Mouse (Mus musculus): ENCODE data around the gene Ubald1.

The Ubald1 gene

DNA sequence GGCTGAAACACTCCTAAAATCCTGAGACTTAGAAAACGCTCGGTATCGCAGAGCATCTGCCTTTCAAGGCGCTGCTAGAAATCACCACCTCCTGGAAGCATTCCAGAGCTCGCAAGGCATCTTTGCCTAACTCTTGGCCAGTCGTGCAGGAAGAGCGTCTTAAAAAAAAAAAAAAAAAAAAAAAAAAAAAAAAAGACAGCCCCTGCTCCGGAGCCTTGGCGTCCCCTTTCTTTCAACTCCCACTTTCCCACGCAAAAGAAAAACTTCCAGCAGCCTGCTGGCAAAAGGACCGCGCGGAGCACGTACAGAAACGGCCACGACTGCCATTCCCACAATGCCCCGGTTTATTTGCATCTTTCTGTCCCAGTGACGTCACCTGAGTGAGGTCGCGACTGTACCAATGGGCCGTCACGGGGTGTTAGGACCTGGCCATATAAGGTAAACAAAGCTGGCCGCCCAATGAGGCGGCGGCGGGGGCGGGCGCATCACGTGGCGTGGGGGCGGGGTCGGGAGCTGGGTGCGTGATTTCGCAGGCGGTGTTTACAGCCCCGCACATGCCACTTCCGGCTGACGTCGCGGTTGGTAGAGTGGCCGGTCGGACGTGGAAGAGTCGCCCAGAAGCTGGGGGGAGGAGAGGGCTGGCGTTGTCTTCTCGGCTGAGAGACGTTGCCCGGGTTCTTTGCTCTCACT, at the start of gene Ubald1:
Gene Ubald1 (minus strand): TSS at position 180 of the 690 bp plus-strand sequence.
- DNase-seq, result peak; percentile 99

DNA sequence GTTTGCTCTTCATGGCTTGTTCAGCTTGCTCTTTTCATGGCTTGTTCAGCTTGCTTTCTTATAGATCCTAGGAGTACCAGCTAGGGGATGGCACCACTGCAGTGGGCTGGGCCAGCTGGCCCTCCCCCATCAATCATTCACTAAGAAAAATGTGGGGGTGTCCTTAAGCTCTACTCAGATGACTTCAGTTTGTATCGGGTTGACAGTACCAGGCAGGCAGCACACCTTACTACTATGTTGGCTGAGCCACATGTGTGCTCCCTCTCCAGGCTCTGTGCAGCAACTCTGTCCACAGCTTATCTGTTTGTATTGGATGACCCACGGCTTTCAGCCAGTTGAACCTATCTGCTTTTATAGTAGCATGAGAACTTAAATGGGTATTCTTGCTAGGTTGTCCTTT, 48.4 kb upstream of the Ubald1 start:
- DNase-seq, result no peak

DNA sequence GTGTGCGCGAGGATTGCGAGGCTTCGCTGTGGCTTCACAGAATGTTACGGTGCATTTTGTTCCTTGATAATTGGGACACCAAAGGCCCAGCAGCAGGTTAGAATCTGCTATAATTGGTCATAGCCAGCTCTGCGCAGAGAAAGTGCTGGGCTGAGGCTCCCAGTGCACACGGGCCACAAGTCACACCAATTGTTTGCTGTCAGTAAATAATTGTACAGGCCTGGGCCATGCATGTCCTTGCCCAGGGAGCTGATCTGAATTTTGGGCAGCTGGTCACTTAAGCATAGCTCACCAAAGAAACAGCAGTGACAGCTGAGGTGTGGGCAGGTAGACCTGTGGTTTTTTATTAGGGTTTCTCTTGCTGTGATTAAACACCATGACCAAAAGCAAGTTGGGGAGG, 47.9 kb upstream of the Ubald1 start:
- DNase-seq, result no peak

DNA sequence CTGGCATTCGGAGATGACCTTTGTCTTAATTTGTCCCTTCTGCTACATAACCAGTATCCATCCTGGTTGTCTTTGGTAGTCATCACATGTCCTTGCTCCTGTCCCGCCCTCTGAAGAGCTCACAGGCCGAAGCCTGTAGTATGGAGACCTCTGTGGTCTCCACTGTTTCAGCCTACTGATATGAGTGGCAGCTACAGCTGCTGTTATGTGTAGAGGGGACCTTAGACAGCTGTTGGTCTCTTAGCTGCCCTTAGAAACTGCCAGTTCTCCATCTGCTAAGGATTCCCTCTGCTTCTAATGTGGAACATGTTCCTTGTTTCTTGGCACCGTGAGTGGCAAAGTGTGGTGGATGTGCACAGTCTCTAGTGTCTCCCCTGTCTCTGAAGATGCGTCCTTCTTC, 43.9 kb upstream of the Ubald1 start:
- DNase-seq, result no peak

DNA sequence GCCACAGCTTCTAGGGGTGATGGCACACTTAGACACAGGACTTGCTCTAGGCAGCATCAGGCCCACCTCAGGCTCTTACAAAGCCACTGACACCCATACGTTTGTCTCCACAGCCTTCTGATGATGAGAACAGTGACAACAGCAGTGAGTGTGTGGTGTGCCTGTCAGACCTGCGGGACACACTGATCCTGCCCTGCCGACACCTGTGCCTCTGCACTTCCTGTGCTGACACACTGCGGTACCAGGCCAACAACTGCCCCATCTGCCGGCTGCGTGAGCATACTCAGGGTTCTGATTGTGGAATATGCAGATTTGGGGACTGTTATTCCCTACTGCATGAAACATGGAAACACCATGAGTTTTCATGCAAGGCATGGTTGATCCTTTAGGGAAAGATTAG, 42.4 kb upstream of the Ubald1 start:
- no peak for DNase-seq

DNA sequence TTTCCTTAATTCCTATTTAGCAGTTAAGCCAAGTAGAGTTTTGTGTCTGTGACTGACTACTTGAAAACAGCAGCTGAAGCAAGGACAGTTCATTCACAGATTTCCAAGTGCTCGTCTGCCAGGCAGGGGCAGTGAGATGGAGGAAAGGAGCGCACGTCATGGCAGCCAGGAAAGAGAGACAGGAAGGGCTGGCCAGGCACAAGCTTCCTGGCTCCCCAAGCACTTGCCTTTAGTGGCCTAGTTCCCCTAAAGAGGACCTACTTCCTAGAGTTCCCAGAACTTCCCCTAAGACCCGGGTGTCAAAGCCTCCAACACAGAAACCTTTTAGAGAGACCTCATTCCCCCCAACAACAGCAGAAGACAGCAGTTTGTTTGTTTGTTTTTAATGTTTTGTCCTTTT, 40.4 kb upstream of the Ubald1 start:
- DNase-seq, result no peak

DNA sequence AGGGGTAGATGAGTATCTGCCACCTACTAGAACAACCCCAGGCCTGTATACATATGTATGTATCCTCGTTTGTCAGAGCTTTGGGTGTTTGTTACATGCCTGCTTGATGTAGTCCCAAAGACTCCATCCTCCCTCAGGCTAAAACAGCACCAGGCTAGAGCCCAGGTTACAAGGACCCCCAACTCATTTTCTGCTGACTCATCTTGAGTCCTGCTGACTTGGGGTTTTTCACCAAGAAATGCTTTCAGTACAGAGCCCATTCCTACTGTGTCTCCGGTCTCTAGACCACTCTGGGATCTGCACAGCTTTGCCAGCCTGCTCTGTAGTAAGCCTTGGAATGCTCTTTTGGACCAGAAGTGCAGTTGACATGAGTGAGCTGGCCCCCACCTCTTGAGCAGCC, 36.5 kb upstream of the Ubald1 start:
- DNase-seq, result no peak

DNA sequence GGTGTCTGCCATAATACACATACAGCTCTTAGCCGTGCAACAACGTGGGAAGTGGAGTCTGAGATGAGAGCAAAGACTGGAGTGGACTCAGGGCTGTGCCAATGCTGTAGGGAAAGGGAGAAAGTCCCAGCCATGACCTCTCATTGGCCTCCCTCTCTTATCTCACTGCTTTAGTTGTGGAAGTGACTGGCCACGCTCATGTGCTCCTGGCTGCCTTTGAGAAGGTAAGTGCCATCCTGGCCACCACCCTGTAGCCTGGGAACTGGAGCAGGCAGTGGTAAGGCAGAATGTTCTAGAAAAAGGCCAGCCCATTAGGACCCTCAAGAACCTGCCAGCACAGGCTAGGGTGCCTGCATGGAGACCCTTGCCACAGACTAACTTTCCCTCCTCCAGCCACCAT, 35.8 kb upstream of the Ubald1 start:
- DNase-seq, result no peak

DNA sequence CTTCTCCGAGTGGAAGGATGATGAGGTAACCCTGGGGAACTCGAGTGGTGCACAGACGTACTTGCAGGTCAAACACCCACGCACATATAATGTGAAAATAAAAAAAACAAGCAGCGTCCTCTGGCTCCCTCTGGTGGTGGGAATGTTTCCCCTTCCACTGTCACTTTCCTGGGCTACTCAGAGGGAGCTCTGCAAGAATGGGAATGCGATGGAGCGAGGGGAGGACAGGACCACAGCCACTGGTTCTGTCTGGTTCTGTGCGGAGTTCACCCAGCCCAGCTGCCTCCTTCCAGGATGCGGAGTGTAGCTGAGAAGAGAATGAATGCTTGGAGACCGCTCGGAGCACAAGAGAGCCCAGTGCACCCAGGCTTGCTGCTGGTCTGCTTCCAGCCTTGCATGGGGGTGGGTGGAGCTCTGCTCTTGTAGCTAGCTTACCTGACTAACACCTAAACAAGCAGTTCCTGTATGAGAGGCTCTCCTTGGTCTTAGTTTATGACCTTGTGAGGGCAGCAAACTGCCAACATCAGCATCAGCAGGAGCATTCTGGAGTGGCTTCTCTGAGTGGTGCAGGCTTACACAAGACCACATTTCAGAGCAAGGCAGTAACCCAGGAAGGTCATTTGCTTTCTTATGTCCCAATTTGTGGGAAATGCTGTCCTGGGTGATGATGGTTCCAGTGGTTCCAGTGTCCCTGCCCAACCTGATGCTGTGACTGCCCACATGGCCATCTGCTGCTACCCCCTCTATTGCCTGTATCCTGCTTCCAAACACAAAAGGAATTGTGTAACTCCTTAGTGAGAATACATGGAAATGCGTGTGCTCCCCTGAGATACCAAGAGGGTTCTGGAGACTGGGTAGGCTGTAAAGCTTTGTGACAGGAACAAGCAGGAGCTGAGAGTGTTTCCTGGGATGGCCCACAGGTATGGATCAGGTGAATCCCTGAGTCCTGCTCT, 33.9 kb upstream of the Ubald1 start:
- DNase-seq, result peak; percentile 85 to 95

DNA sequence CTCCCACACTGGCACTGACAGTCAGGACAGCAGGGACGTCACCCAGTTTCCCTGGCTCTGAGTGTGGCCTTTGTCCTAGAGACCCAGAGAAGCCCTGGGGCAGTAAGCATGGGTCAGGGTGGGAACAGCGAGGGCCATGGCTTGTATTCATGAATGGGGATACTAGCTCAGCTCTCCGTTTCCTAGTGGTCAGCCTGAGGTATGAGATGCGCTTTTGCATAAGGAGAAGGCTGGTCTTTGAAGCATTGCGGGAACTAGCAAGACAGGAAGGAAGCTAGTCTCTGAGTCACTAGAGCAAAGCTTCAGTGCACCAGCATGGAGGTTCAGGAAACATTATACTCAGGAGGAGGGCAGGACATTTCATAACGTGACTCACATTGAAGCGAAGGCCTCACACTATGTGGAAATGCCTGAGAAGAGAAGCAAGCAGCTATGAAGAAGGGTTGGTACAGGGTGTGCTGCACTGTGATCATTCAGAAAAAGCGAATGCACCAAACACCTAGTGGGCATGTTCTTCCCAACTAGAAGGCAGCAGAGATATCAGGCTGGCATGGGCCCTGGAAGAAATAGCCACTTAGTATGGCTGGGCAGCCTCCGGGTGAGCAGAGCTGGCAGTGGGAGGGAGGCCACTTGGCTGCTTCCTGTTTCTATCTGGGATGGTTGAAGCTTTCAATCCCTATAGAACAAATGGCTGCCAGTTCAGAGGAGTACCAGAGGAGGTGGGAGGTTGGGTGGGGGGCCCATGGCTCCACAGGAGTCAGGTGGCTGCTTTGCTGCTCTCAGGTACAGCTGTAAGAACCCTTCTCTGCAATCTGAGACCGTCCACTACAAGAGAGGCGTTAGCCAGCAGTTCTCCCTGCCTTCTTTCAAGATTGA, 33.0 kb upstream of the Ubald1 start:
- DNase-seq, result no peak

DNA sequence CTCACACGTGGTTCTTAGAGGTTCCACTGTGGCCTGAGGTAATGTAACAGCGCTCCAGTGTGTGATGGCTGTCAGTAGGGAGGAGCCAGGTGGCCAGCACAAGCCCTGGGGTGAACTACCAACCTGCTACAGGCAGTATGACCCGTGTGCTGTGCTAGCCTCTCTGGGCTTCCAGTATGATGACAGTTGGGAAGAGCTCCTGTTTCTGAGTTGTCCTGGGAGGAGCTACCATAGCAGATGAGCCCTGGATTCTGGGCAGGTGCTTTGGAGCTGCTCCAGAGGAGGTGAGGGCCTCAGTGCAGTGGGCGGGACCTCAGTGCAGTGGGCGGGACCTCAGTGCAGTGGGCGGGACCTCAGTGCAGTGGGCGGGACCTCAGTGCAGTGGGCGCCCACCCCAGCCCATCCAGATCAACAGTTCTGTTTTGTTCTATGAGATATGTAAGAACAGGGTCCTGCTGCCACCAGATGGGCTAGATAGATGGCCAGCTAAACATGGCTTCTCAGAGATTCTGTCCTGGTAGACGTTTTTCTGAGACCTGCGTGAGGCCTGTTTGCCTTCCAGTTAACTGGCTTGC, 32.0 kb upstream of the Ubald1 start:
- DNase-seq, result peak in 1 of 2 experiments; percentile 58

DNA sequence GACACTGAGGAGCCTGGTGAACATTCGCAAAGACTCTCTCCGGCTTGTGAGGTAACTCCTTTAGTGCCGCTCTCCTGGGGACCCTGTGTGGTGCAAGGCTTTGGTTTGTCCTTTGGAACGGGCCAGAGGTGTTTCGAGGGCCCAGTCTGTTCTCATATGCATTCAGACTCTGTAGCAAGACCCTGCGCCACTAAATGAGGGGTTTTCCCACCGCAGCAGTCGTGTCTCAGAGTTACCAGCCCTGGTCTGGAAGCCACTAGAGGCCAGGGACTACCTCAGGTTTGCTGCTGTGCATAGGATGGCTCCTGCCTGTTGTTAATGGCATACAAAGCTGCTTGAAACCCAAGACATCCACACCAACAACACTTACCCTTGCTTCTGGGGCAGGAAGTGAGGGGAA, 30.6 kb upstream of the Ubald1 start:
- no peak for DNase-seq

DNA sequence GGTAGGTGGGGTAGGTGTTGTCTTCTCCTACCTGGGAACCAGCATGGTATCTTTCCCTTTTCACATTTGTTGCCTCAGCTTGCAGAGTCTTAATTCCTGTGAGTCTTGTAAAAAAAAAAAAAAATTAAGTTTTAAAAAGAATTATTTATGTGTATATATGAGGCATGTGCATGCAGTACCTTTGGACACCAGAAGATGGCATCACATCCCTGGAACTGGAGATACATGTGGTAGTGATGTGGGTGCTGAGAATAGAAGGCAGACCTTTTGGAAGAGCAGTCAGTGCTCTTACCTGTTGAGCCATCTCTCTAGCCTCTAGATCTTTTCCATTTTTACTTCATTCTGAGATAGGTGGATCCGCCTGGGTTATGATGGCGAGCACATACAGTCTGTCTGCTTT, 29.6 kb upstream of the Ubald1 start:
- DNase-seq, result peak in 1 of 2 experiments; percentile 58

DNA sequence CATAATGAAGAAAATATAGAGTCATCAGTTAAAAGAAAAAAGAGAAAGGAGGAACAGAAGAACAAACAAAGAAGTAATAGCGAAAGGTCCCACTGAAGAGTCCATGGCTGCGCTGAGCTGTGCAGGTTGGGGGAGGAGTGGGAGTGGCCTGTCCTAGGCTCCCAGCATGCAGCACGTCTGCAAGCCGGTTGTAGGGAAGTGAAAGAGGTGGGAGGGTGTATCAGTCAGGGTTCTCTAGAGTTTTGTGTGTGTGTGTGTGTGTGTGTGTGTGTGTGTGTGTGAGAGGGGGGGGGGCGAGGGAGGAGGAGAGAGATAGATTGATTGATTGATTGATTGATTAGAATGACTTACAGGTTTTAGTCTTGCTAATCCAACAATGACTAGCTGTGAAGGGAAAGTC, 27.9 kb upstream of the Ubald1 start:
- no peak for DNase-seq

DNA sequence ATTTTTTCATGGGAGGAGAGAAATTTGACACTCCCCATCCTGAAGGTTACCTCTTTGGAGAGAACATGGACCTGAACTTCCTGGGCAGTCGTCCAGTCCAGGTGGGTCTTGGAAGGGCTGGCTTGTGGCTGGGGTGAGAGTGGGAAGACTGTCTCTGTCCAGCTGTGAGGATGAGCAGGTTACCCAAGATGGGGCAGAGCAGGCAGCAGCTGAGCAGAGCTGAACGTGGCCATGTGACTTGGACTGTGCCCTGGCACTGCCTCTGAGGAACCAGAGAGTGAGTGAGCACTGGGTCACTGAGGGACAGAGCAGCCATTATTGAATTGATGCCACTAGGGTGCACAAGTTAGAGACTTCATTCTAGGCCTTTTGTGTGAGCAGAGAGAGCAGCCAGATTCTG, 27.3 kb upstream of the Ubald1 start:
- DNase-seq, result peak; percentile 43 to 78

DNA sequence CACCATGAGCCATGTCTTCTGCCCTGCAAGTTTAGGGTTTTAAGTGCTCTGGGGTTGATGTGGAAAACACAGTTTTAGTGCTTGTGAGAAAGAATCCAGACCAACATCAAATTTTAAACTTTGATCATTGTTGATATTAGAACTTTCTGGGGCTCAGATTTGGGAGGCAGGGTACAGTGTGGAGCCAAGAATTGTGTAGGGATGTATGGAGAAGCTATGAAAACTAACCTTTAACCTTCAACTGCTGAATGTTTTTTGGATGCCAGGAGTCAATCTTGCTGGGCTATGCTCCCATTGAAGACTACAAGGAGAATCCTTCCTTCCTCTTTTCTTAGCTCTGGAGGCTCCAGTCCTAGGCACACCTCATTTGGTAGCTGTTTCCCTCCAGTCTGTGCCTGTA, 26.4 kb upstream of the Ubald1 start:
- no peak for DNase-seq

DNA sequence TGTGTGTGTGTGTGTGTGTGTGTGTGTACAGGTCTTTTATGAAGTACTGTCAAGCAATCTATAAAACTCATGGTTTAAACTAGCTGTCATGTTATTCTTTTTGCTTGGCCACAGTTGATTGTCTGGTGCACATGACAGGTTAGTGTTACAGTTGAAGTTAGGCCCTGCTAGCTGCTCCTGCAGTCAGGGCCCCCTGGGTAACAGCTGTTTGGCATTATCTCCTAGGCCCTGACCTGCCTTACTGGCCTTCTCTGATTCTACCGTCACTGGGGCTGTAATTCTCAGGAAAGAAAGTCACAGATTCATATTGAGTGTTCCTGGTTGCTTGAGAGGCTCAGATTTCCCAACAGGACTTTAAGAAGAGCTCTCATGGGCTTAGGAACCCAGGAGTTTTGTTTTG, 25.5 kb upstream of the Ubald1 start:
- DNase-seq, result no peak

DNA sequence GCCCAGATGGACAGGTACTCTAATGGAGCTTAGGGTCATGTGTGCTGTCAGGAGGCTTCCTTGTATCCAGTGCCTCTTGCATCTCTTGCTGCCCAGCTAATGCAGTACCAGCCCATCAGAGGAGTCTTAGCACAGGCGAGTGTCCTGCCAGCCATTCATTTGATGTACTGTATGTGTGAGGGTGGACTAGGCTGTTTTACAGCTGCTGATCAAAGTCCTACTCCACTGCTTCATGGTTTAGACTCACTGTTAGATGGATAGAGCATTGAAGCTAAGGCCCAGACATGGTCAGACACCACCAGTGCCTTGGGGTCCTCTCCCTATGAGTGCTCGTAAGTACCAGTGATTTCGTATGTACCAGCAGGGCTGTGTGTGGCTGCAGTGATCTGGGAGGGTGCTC, 24.8 kb upstream of the Ubald1 start:
- no peak for DNase-seq

DNA sequence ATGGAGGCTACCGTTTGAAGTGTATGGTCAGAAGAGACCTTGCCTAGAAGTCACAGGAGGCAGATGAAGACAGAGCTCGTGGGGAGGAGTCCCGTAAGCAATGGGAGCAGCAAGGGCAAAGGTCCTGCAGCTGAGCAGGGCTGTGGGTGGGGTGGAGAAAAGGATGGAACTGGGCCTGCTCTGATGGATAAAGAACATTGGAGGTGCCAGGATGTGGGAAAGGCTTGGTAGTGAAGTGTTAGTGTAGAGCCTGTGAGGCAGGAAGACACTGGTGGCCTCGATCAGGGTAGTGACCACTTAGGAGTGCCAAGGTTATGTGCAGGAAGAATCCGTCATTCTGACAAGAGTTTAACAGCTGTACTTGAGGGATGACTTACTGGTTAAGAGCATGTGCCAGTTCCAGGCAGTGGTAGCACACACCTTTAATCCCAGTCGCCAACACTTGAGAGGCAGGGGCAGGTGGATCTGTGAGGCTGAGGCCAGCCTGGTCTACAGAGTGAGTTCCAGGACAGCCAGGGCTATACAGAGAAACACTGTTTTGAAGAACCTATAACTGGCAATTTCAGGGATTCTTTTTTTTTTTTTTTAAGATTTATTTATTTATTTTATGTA, 23.5 kb upstream of the Ubald1 start:
- peak; percentile 46 to 78 for DNase-seq

DNA sequence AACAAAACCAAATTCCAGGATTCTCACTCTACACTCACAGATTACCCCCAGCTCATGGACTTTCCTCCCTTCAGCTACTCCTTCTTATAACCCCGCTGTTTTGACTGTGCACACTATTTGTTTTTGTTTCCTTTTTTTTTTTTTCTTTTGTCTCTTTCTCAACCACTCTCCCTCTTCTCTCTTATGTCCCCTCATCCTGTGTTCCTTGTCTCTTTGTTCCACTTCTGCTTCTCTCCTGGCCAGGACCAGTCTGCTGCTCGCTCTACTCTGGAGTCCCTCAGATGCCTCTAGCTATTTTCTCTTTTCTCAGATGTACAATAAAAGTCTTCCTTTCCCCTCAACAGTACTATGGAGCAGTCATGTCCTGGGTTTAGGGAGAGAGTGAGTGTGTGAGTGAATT, 22.3 kb upstream of the Ubald1 start:
- no peak for DNase-seq

DNA sequence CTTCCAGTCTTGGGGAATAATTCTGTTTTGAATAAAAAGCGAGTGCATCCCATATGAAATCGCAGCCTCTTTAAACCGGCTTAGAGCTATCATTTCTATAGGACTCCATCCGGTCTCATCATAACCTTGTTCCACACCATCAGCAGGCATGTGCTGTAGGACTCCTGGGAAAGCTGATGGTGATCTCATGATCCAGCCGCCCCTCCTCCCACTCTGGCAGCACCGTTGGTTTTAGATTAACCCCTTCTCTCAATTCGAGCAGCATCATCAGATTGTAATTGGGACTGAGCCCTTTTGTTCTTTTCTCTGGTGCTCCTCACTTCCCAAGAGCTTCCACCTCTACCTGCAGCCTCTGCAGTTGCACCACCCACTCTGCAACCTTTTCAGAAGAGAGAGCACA, 21.1 kb upstream of the Ubald1 start:
- DNase-seq, result peak; percentile 78 to 81

DNA sequence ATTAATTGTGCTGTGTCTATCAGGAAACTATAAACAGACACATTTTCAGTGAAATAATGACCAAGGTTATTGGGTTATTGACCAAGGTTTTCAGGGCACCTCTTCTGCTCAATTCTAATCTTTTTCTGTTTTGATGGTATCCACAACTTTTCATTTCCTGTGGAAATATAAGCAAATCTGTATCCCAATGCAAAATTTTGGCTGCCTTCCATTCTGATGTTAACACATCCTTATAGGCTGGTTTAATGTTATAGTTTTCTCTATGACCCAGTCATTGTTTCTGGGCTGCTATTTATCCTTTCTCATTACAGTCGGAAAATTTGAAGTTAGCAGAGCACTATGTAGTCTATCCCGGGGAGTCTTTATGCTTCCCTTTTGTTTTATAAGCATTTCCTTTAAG, 19.6 kb upstream of the Ubald1 start:
- no peak for DNase-seq

Data from kidney, postnatal 25 days (tissue).